Mouse (Mus musculus) cerebellum, adult 11 months (tissue): ENCODE data around the gene Gpx8.

ENCODE experiments used
- DNase-seq: peaks from one replicate; pipeline ENCODE4 v3.0.0; 2022

Gene Gpx8

GRCm38 (mm10) chr13:113046211-113046883, at the start of gene Gpx8:
TSS of gene Gpx8 (minus strand) at chr13:113046410.
- no peak for DNase-seq

- DNase-seq, result no peak
Observed at GRCm38 (mm10) chr13:113094618-113095017, 48.4 kb upstream of the Gpx8 start.

GRCm38 (mm10) chr13:113090489-113090888, 44.3 kb upstream of the Gpx8 start:
- DNase-seq, result no peak

- DNase-seq, result no peak
Observed at GRCm38 (mm10) chr13:113087226-113088017, 41.2 kb upstream of the Gpx8 start.

- DNase-seq, result no peak
Observed at GRCm38 (mm10) chr13:113084732-113085131, 38.5 kb upstream of the Gpx8 start.

- DNase-seq, result no peak
Observed at GRCm38 (mm10) chr13:113082101-113082500, 35.9 kb upstream of the Gpx8 start.

GRCm38 (mm10) chr13:113079021-113079420, 32.8 kb upstream of the Gpx8 start:
- no peak for DNase-seq

GRCm38 (mm10) chr13:113064542-113064941, 18.3 kb upstream of the Gpx8 start:
- no peak for DNase-seq

- DNase-seq, result no peak
Observed at GRCm38 (mm10) chr13:113061746-113062145, 15.5 kb upstream of the Gpx8 start.

GRCm38 (mm10) chr13:113055826-113056225, 9.6 kb upstream of the Gpx8 start:
- no peak for DNase-seq

- no peak for DNase-seq
Observed at GRCm38 (mm10) chr13:113054230-113054629, 8.0 kb upstream of the Gpx8 start.

GRCm38 (mm10) chr13:113047647-113048046, 1.4 kb upstream of the Gpx8 start:
- no peak for DNase-seq

- no peak for DNase-seq
Observed at GRCm38 (mm10) chr13:113047018-113047417, 808 bp upstream of the Gpx8 start.

GRCm38 (mm10) chr13:113045458-113046110, 626 bp downstream of the Gpx8 start:
- DNase-seq, result no peak

- DNase-seq, result no peak
Observed at GRCm38 (mm10) chr13:113044876-113045275, 1.3 kb downstream of the Gpx8 start.

GRCm38 (mm10) chr13:113035852-113036251, 10.4 kb downstream of the Gpx8 start:
- DNase-seq, result peak; percentile 43

- peak; percentile 16 for DNase-seq
Observed at GRCm38 (mm10) chr13:113034950-113035421, 11.2 kb downstream of the Gpx8 start, which contains the start of gene Cdc20b. TSS of gene Cdc20b (plus strand) at chr13:113035111.

- peak; percentile 29 for DNase-seq
Observed at GRCm38 (mm10) chr13:113034271-113034886, 11.8 kb downstream of the Gpx8 start.

- no peak for DNase-seq
Observed at GRCm38 (mm10) chr13:113032831-113033230, 13.4 kb downstream of the Gpx8 start.

GRCm38 (mm10) chr13:113031792-113032571, 14.2 kb downstream of the Gpx8 start:
- DNase-seq, result peak; percentile 12

- DNase-seq, result no peak
Observed at GRCm38 (mm10) chr13:113031351-113031750, 14.9 kb downstream of the Gpx8 start.
